ENCODE assay signal across 15 mouse cellular contexts in genomic region chr14:36614926-36615325, GRCm38 (mm10).
"Had no signal": no experiment of that assay in that cellular context is flagged by ENCODE, and none has a peak within 500 bp of the region (broad histone marks: within the 10 kb centered on the region; RNA-seq: fewer than 3 reads in every experiment).

No protein-coding gene starts in this region.

- H3K27ac ChIP-seq: limb, embryonic 12.5 days; limb, embryonic 15.5 days; liver, embryonic 14.5 days; macrophage; midbrain, embryonic 12.5 days; midbrain, embryonic 15.5 days had no signal

- DNase-seq: kidney, adult 8-10 months; kidney, postnatal 14 days; kidney, postnatal 4 days; liver, postnatal 0 days; lung, embryonic 14.5 days; thymus, adult 18-20 months; thymus, postnatal 36 days had no signal

- H3K9me3 ChIP-seq: limb, embryonic 12.5 days; limb, embryonic 15.5 days; midbrain, embryonic 12.5 days; midbrain, embryonic 15.5 days had no signal

- ATAC-seq: liver, postnatal 0 days; lung, postnatal 0 days; midbrain, embryonic 15.5 days had no signal

- H3K27me3 ChIP-seq: limb, embryonic 12.5 days; limb, embryonic 15.5 days; midbrain, embryonic 12.5 days; midbrain, embryonic 15.5 days had no signal

- H3K4me3 ChIP-seq: limb, embryonic 12.5 days; limb, embryonic 15.5 days; midbrain, embryonic 12.5 days; midbrain, embryonic 15.5 days had no signal

- H3K9ac ChIP-seq: limb, embryonic 12.5 days; limb, embryonic 15.5 days; liver, embryonic 14.5 days; liver, postnatal 0 days; lung, embryonic 14.5 days; midbrain, embryonic 12.5 days; midbrain, embryonic 15.5 days had no signal

- H3K4me1 ChIP-seq: limb, embryonic 12.5 days; limb, embryonic 15.5 days; midbrain, embryonic 12.5 days; midbrain, embryonic 15.5 days had no signal

- H3K36me3 ChIP-seq: limb, embryonic 12.5 days; limb, embryonic 15.5 days; midbrain, embryonic 12.5 days; midbrain, embryonic 15.5 days had no signal

- H3K4me2 ChIP-seq: limb, embryonic 12.5 days; limb, embryonic 15.5 days; liver, embryonic 11.5 days; lung, embryonic 14.5 days; midbrain, embryonic 12.5 days; midbrain, embryonic 15.5 days had no signal
